Mouse (Mus musculus): ENCODE results near the gene Heatr6. TPM values are rescaled to one million over a fixed set of nuclear protein-coding genes. Genes with fewer than 3 reads are reported as not detected.

Heatr6 gene
- polyA plus RNA-seq, 1 experiment = 27.4 TPM

GRCm38 (mm10) chr11:83720766-83721165 is 32.7 kb upstream of the Heatr6 start:
- H3K4me1 ChIP-seq (ENCODE audit: control insufficient read depth, insufficient read depth, insufficient read length, low read length) = no peaks in the 10 kb centered on the region
- H3K27me3 ChIP-seq (ENCODE audit: control insufficient read depth, insufficient read depth, low read length) = no peaks in the 10 kb centered on the region
- no peak overlapping the region for H3K27ac ChIP-seq (ENCODE audit: insufficient read depth, low read depth, low read length)
- no peak overlapping the region for H3K4me3 ChIP-seq (ENCODE audit: low read depth, low read length)
- TF ChIP-seq CTCF (IDR thresholded peaks at IDR 0.05; ENCODE audit: extremely low read depth, insufficient read length, insufficient replicate concordance, low read depth, low read length) = no peak
- no peak for TF ChIP-seq POLR2A (IDR thresholded peaks at IDR 0.05; ENCODE audit: low read depth, low read length)
- no peaks in the 10 kb centered on the region for H3K36me3 ChIP-seq (ENCODE audit: control insufficient read depth, insufficient read depth, low read length)

DNA sequence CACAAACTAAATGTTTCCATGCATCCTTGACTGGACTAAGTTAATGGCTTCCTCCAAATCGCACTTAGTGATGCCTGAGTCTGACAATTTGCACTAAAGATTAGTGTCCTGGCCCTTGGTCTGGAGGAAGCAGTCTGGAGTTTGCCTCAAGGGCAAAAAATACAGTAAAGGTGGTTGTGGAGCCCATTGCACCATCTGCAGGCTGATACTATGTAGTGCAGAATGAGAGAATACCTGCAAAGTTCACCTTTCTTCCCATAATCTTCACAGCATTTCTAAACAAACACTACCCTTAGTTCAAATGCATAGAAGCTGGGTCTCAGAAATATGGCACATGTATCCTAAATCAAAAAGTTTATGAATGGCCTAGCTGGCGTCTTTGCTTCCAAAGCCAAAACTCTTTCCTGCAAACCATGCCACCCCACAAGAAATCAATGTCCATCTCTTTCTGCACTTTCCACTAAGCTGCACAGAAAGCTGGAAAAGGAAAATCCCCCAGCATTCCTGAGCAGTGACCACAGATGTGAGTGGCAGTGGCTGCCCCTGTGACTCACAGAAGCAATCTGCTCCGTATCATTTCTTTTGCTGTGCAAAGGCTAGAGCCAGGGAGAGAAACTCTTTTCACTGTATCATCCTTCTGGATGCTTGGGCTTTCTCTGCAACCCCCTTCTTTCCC is 24.6 kb upstream of the Heatr6 start:
- no peak overlapping the region for H3K4me3 ChIP-seq (ENCODE audit: low read depth, low read length)
- no peaks in the 10 kb centered on the region for H3K36me3 ChIP-seq (ENCODE audit: control insufficient read depth, insufficient read depth, low read length)
- H3K4me1 ChIP-seq (ENCODE audit: control insufficient read depth, insufficient read depth, insufficient read length, low read length) = no peaks in the 10 kb centered on the region
- WGBS = 57% methylated on average over 3 of the region's 3 CpGs
- no peak overlapping the region for H3K27ac ChIP-seq (ENCODE audit: insufficient read depth, low read depth, low read length)
- no peaks in the 10 kb centered on the region for H3K27me3 ChIP-seq (ENCODE audit: control insufficient read depth, insufficient read depth, low read length)
- TF ChIP-seq POLR2A (IDR thresholded peaks at IDR 0.05; ENCODE audit: low read depth, low read length) (no peak), CTCF (IDR thresholded peaks at IDR 0.05; ENCODE audit: extremely low read depth, insufficient read length, insufficient replicate concordance, low read depth, low read length) (no peak)

DNA sequence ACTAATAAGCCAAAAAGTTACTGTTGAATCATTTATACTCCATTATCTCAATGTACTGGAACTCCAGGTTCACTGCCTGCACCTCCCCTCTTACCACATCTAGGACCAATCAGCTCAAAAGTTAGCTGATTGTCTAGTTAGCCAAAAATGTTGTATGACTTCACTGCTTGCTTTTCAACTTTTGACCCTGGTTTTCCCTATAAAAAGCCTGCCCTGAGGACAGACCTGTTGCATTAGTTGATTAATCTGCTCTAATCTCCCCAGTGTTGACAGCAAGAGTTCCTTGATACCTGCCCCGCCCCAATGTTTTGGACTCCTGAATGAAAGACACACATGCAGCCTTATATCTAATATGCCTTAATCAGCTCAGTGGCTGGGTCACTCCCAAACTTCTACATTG is 22.4 kb upstream of the Heatr6 start:
- no peaks in the 10 kb centered on the region for H3K36me3 ChIP-seq (ENCODE audit: control insufficient read depth, insufficient read depth, low read length)
- 64% methylated on average over 1 of the region's 1 CpGs for WGBS
- H3K4me1 ChIP-seq (ENCODE audit: control insufficient read depth, insufficient read depth, insufficient read length, low read length) = no peaks in the 10 kb centered on the region
- H3K4me3 ChIP-seq (ENCODE audit: low read depth, low read length) = no peak overlapping the region
- TF ChIP-seq POLR2A (IDR thresholded peaks at IDR 0.05; ENCODE audit: low read depth, low read length) = no peak
- TF ChIP-seq CTCF (IDR thresholded peaks at IDR 0.05; ENCODE audit: extremely low read depth, insufficient read length, insufficient replicate concordance, low read depth, low read length) = no peak
- H3K27me3 ChIP-seq (ENCODE audit: control insufficient read depth, insufficient read depth, low read length) = no peaks in the 10 kb centered on the region
- no peak overlapping the region for H3K27ac ChIP-seq (ENCODE audit: insufficient read depth, low read depth, low read length)

- no peaks in the 10 kb centered on the region for H3K4me1 ChIP-seq (ENCODE audit: control insufficient read depth, insufficient read depth, insufficient read length, low read length)
- H3K4me3 ChIP-seq (ENCODE audit: low read depth, low read length) = no peak overlapping the region
- H3K27me3 ChIP-seq (ENCODE audit: control insufficient read depth, insufficient read depth, low read length) = no peaks in the 10 kb centered on the region
- 75% methylated on average over 5 of the region's 5 CpGs for WGBS
- H3K27ac ChIP-seq (ENCODE audit: insufficient read depth, low read depth, low read length) = no peak overlapping the region
- H3K36me3 ChIP-seq (ENCODE audit: control insufficient read depth, insufficient read depth, low read length) = no peaks in the 10 kb centered on the region
- TF ChIP-seq POLR2A (IDR thresholded peaks at IDR 0.05; ENCODE audit: low read depth, low read length) (no peak), CTCF (IDR thresholded peaks at IDR 0.05; ENCODE audit: extremely low read depth, insufficient read length, insufficient replicate concordance, low read depth, low read length) (no peak)
Observed at GRCm38 (mm10) chr11:83733071-83733640, 20.3 kb upstream of the Heatr6 start.

GRCm38 (mm10) chr11:83734215-83734614 is 19.3 kb upstream of the Heatr6 start:
- H3K4me1 ChIP-seq (ENCODE audit: control insufficient read depth, insufficient read depth, insufficient read length, low read length) = no peaks in the 10 kb centered on the region
- H3K27me3 ChIP-seq (ENCODE audit: control insufficient read depth, insufficient read depth, low read length) = no peaks in the 10 kb centered on the region
- WGBS = 72% methylated on average over 1 of the region's 1 CpGs

GRCm38 (mm10) chr11:83735881-83736280 is 17.6 kb upstream of the Heatr6 start:
- no peaks in the 10 kb centered on the region for H3K36me3 ChIP-seq (ENCODE audit: control insufficient read depth, insufficient read depth, low read length)
- H3K27me3 ChIP-seq (ENCODE audit: control insufficient read depth, insufficient read depth, low read length) = no peaks in the 10 kb centered on the region
- H3K4me1 ChIP-seq (ENCODE audit: control insufficient read depth, insufficient read depth, insufficient read length, low read length) = no peaks in the 10 kb centered on the region
- no peak for TF ChIP-seq POLR2A (IDR thresholded peaks at IDR 0.05; ENCODE audit: low read depth, low read length)
- no peak for TF ChIP-seq CTCF (IDR thresholded peaks at IDR 0.05; ENCODE audit: extremely low read depth, insufficient read length, insufficient replicate concordance, low read depth, low read length)
- no peak overlapping the region for H3K27ac ChIP-seq (ENCODE audit: insufficient read depth, low read depth, low read length)
- 59% methylated on average over 2 of the region's 2 CpGs for WGBS
- H3K4me3 ChIP-seq (ENCODE audit: low read depth, low read length) = no peak overlapping the region

More at GRCm38 (mm10) chr11:83734215-83734614, 19.3 kb upstream of the Heatr6 start:
- no peaks in the 10 kb centered on the region for H3K36me3 ChIP-seq (ENCODE audit: control insufficient read depth, insufficient read depth, low read length)
- H3K4me3 ChIP-seq (ENCODE audit: low read depth, low read length) = no peak overlapping the region
- no peak overlapping the region for H3K27ac ChIP-seq (ENCODE audit: insufficient read depth, low read depth, low read length)
- TF ChIP-seq CTCF (IDR thresholded peaks at IDR 0.05; ENCODE audit: extremely low read depth, insufficient read length, insufficient replicate concordance, low read depth, low read length) (no peak), POLR2A (IDR thresholded peaks at IDR 0.05; ENCODE audit: low read depth, low read length) (no peak)

DNA sequence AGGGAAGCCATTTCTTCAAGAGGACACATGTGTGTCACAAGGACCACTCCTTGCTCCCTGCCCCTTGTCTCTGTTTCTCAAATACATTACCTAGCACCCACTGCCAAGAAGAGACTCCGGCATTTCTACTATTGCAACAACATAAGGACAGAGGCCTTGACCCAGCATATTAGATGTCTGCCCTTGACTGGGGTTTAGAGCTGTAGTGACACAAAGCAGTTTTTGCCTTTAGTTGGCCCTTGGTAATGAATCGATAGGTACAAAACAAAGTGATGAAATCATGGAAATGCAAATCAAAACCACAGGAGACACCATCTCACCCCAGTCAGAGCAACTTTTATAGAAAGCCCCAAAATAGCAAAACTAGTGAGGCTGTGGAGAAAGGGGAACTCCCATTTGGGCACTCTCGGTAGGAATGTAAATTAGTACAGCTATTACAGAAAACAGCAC is 16.4 kb upstream of the Heatr6 start:
- no peaks in the 10 kb centered on the region for H3K4me1 ChIP-seq (ENCODE audit: control insufficient read depth, insufficient read depth, insufficient read length, low read length)
- H3K4me3 ChIP-seq (ENCODE audit: low read depth, low read length) = no peak overlapping the region
- no peaks in the 10 kb centered on the region for H3K27me3 ChIP-seq (ENCODE audit: control insufficient read depth, insufficient read depth, low read length)
- no peaks in the 10 kb centered on the region for H3K36me3 ChIP-seq (ENCODE audit: control insufficient read depth, insufficient read depth, low read length)
- H3K27ac ChIP-seq (ENCODE audit: insufficient read depth, low read depth, low read length) = no peak overlapping the region
- TF ChIP-seq CTCF (IDR thresholded peaks at IDR 0.05; ENCODE audit: extremely low read depth, insufficient read length, insufficient replicate concordance, low read depth, low read length) = no peak
- TF ChIP-seq POLR2A (IDR thresholded peaks at IDR 0.05; ENCODE audit: low read depth, low read length) = no peak
- 65% methylated on average over 3 of the region's 3 CpGs for WGBS

All from small intestine, adult 2 months (tissue).